Mouse (Mus musculus) kidney, postnatal 25 days (tissue): Measurements from ENCODE around the gene Cers6.

ENCODE experiments used
- DNase-seq, 2 experiments: peaks; one replicate each; pipeline ENCODE4 v3.0.0; 2021; ENCODE audit warnings: mixed read lengths in 2 of 2

Gene Cers6

GRCm38 (mm10) chr2:68924344-68924743, 63.1 kb downstream of the Cers6 start:
- DNase-seq = no peak

- DNase-seq = no peak
Observed at GRCm38 (mm10) chr2:68925542-68925941, 64.3 kb downstream of the Cers6 start.

GRCm38 (mm10) chr2:68926913-68927790, 65.9 kb downstream of the Cers6 start:
- no peak for DNase-seq

- no peak for DNase-seq
Observed at GRCm38 (mm10) chr2:68932240-68932639, 71.0 kb downstream of the Cers6 start.

- DNase-seq = peak; percentile 49 to 72
Observed at GRCm38 (mm10) chr2:68932656-68933055, 71.4 kb downstream of the Cers6 start.

GRCm38 (mm10) chr2:68934651-68935050, 73.4 kb downstream of the Cers6 start:
- no peak for DNase-seq

- peak; percentile 53 to 82 for DNase-seq
Observed at GRCm38 (mm10) chr2:68935721-68936294, 74.6 kb downstream of the Cers6 start.

- DNase-seq = no peak
Observed at GRCm38 (mm10) chr2:68936773-68937172, 75.5 kb downstream of the Cers6 start.

- no peak for DNase-seq
Observed at GRCm38 (mm10) chr2:68937833-68938232, 76.6 kb downstream of the Cers6 start.

- peak; percentile 55 to 60 for DNase-seq
Observed at GRCm38 (mm10) chr2:68944898-68945297, 83.7 kb downstream of the Cers6 start.

- no peak for DNase-seq
Observed at GRCm38 (mm10) chr2:68945976-68946375, 84.7 kb downstream of the Cers6 start.

- DNase-seq = no peak
Observed at GRCm38 (mm10) chr2:68946819-68947218, 85.6 kb downstream of the Cers6 start.

- no peak for DNase-seq
Observed at GRCm38 (mm10) chr2:68949137-68949536, 87.9 kb downstream of the Cers6 start.

- no peak for DNase-seq
Observed at GRCm38 (mm10) chr2:68949728-68950127, 88.5 kb downstream of the Cers6 start.

- peak; percentile 60 to 73 for DNase-seq
Observed at GRCm38 (mm10) chr2:68951706-68952105, 90.5 kb downstream of the Cers6 start.

- no peak for DNase-seq
Observed at GRCm38 (mm10) chr2:68953688-68954087, 92.4 kb downstream of the Cers6 start.

GRCm38 (mm10) chr2:68955496-68955895, 94.3 kb downstream of the Cers6 start:
- DNase-seq = peak in 1 of 2 experiments; percentile 14

GRCm38 (mm10) chr2:68956146-68956545, 94.9 kb downstream of the Cers6 start:
- DNase-seq = no peak

- no peak for DNase-seq
Observed at GRCm38 (mm10) chr2:68957831-68958230, 96.6 kb downstream of the Cers6 start.

- DNase-seq = no peak
Observed at GRCm38 (mm10) chr2:68959573-68959972, 98.3 kb downstream of the Cers6 start.

GRCm38 (mm10) chr2:68960060-68960459, 98.8 kb downstream of the Cers6 start:
- no peak for DNase-seq

- DNase-seq = no peak
Observed at GRCm38 (mm10) chr2:68960620-68961019, 99.4 kb downstream of the Cers6 start.

GRCm38 (mm10) chr2:68966360-68966759, 105.1 kb downstream of the Cers6 start:
- DNase-seq = no peak

- DNase-seq = peak in 1 of 2 experiments; percentile 40
Observed at GRCm38 (mm10) chr2:68968028-68968427, 106.8 kb downstream of the Cers6 start.
